Mouse (Mus musculus) CH12.LX (cell line): ENCODE results near the gene Kcnj10.
A peak's percentile ranks its signal among the peaks of the same experiment; 100 is the strongest.

Experiments used
- CTCF ChIP-seq, 2 experiments: IDR thresholded peaks in 1 of 2; conservative IDR thresholded peaks in 1 of 2; 2 replicates each; pipeline ENCODE4 v1.5.1; 2011 to 2012; ENCODE audit warnings: low read depth in 2 of 2, low read length in 2 of 2, improper control_type of control experiment in 1 of 2, inconsistent platforms in 1 of 2, mild to moderate bottlenecking in 1 of 2, moderate library complexity in 1 of 2
- JUND ChIP-seq: conservative IDR thresholded peaks from 2 replicates; pipeline ENCODE4 v1.6.1; 2011; ENCODE audit warnings: low read depth, low read length, improper control_type of control experiment
- POLR2A ChIP-seq: IDR thresholded peaks from 2 replicates; pipeline ENCODE4 v1.6.1; 2011; ENCODE audit warnings: low read depth, mild to moderate bottlenecking, improper control_type of control experiment, low read length
- ZKSCAN1 ChIP-seq: IDR thresholded peaks from 2 replicates; pipeline ENCODE4 v1.6.1; 2012; ENCODE audit warnings: low read depth, inconsistent platforms, low read length, improper control_type of control experiment, borderline replicate concordance

- peak; percentile 63 for TF ChIP-seq POLR2A
- TF ChIP-seq CTCF (conservative IDR thresholded peaks at IDR 0.05 in 1 of 2, IDR thresholded peaks at IDR 0.05 in 1 of 2; ENCODE audit: low read depth in 2 of 2, low read length in 2 of 2): no peak
- no peak for TF ChIP-seq JUND
- no peak for TF ChIP-seq ZKSCAN1
Measured at GRCm38 (mm10) chr1:172311921-172312767, 28.9 kb upstream of the Kcnj10 start.
